Mouse (Mus musculus) liver, embryonic 11.5 days (tissue): ENCODE measurements around the gene Rnf20. TPM values are rescaled to one million over a fixed set of nuclear protein-coding genes. Genes with fewer than 3 reads are reported as not detected.
A peak's percentile ranks its signal among the peaks of the same experiment; 100 is the strongest.

Source experiments
- ATAC-seq: fragments of 200-750 bp; cut with Nextera tagmentation; replicated peaks from 2 replicates; pipeline ENCODE4 v1.8.0; 2017; ENCODE audit warnings: moderate number of reproducible peaks, mild to moderate bottlenecking, moderate TSS enrichment, moderate library complexity; ENCODE audit not compliant: low FRiP score
- DNase-seq: peaks from one replicate; pipeline ENCODE4 v3.0.0-alpha.2; 2017; ENCODE audit warnings: low spot score
- H3K27ac ChIP-seq: fragments of 300-500 bp; sonication (generic); 2 replicates; pipeline ENCODE4 v1.5.1; 2014; ENCODE audit warnings: mild to moderate bottlenecking, low read depth, low read length, control low read depth
- H3K27me3 ChIP-seq: fragments of 300-500 bp; sonication (generic); replicated peaks from 2 replicates; pipeline ENCODE4 v1.6.1; 2014; ENCODE audit warnings: low read length, mixed read lengths; ENCODE audit not compliant: control insufficient read depth, insufficient read depth
- H3K36me3 ChIP-seq: fragments of 300-500 bp; sonication (generic); 2 replicates; pipeline ENCODE4 v1.6.1; 2014; ENCODE audit warnings: mild to moderate bottlenecking, low read length, moderate library complexity, mixed read lengths; ENCODE audit not compliant: control insufficient read depth, insufficient read depth
- H3K4me1 ChIP-seq: fragments of 300-500 bp; sonication (generic); replicated peaks from 2 replicates; pipeline ENCODE4 v1.6.1; 2014; ENCODE audit warnings: low read length, mixed read lengths; ENCODE audit not compliant: control insufficient read depth, insufficient read depth
- H3K4me2 ChIP-seq: fragments of 300-500 bp; sonication (generic); 2 replicates; pipeline ENCODE4 v1.6.1; 2014; ENCODE audit warnings: mild to moderate bottlenecking, control low read depth, moderate library complexity
- H3K4me3 ChIP-seq: fragments of 300-500 bp; sonication (generic); 2 replicates; pipeline ENCODE4 v1.5.1; 2014; ENCODE audit warnings: low read depth, low read length, control low read depth
- H3K9ac ChIP-seq: fragments of 300-500 bp; sonication (generic); 2 replicates; pipeline ENCODE4 v1.6.1; 2014; ENCODE audit warnings: low read depth, low read length, control low read depth
- H3K9me3 ChIP-seq: fragments of 300-500 bp; sonication (generic); 2 replicates; pipeline ENCODE4 v1.6.1; 2016; ENCODE audit warnings: low read length, inconsistent platforms, mixed read lengths; ENCODE audit not compliant: control insufficient read depth
- WGBS: fragments of 180-500 bp; shearing (Covaris S2); extraction: QIAGEN DNeasy Blood & Tissue Kit; methylation state at CpG from one replicate; pipeline ENCODE4 v1.1.7; 2014; 5-methylcytosine and 5-hydroxymethylcytosine counted together
- polyA plus RNA-seq: library from polyadenylated mRNA; unstranded; fragments of >200 nt; fragmentation: Nextera tagmentation; extraction: Ambion mirVana; gene quantifications from 2 replicates; pipeline ENCODE4 v1.2.1, GENCODE M21; 2014

Rnf20 gene
- 39.0 and 43.1 TPM in 2 replicates for polyA plus RNA-seq

- peak within 1 kb of the TSS; percentile 83 for H3K4me3 ChIP-seq
- DNase-seq (peak; percentile 94), ATAC-seq (peak; percentile 94)
- peak within 1 kb of the TSS; percentile 66 for H3K27ac ChIP-seq
- peaks cover 5% of the 10 kb centered on the region; the same call in 1 of the 2 replicates for H3K4me1 ChIP-seq
- peaks cover 11% of the 10 kb centered on the region; the same call in 1 of the 2 replicates for H3K36me3 ChIP-seq
- peak within 1 kb of the TSS; percentile 79 for H3K9ac ChIP-seq
- WGBS, result 3% methylated on average over 37 of the region's 37 CpGs
- H3K27me3 ChIP-seq, result no peaks in the 10 kb centered on the region
- H3K9me3 ChIP-seq, result no peaks in the 10 kb centered on the region
- peak within 1 kb of the TSS; percentile 70 for H3K4me2 ChIP-seq
Observed at GRCm38 (mm10) chr4:49631319-49632138, at the start of gene Rnf20. Gene Rnf20 (plus strand): TSS chr4:49632006.

- WGBS, result 71% methylated on average over 14 of the region's 14 CpGs
- Histone ChIP-seq H3K9me3 (no peaks in the 10 kb centered on the region), H3K27ac (no peak overlapping the region), H3K4me1 (peaks cover 18% of the 10 kb centered on the region), H3K36me3 (no peaks in the 10 kb centered on the region), H3K4me3 (no peak overlapping the region), H3K9ac (no peak overlapping the region), H3K4me2 (no peak overlapping the region), H3K27me3 (no peaks in the 10 kb centered on the region; the same call in 1 of the 2 replicates)
- DNase-seq, result no peak
- no peak for ATAC-seq
Observed at GRCm38 (mm10) chr4:49583965-49584831, 47.6 kb upstream of the Rnf20 start.

GRCm38 (mm10) chr4:49585524-49586101 lies 46.2 kb upstream of the Rnf20 start:
- Histone ChIP-seq H3K4me2 (no peak overlapping the region), H3K27me3 (no peaks in the 10 kb centered on the region), H3K4me3 (no peak overlapping the region), H3K27ac (no peak overlapping the region), H3K9ac (no peak overlapping the region), H3K9me3 (no peaks in the 10 kb centered on the region), H3K36me3 (no peaks in the 10 kb centered on the region), H3K4me1 (peaks cover 6% of the 10 kb centered on the region)
- 82% methylated on average over 7 of the region's 7 CpGs for WGBS
- ATAC-seq (no peak), DNase-seq (no peak)

- Histone ChIP-seq H3K4me1 (peaks cover 2% of the 10 kb centered on the region; the same call in 1 of the 2 replicates), H3K27ac (no peak overlapping the region), H3K27me3 (no peaks in the 10 kb centered on the region), H3K9me3 (no peaks in the 10 kb centered on the region), H3K9ac (no peak overlapping the region), H3K4me3 (no peak overlapping the region), H3K36me3 (no peaks in the 10 kb centered on the region), H3K4me2 (no peak overlapping the region)
- ATAC-seq (no peak), DNase-seq (no peak)
- 90% methylated on average over 10 of the region's 10 CpGs for WGBS
Observed at GRCm38 (mm10) chr4:49586811-49587210, 45.0 kb upstream of the Rnf20 start.

- Histone ChIP-seq H3K27ac (no peak overlapping the region), H3K36me3 (no peaks in the 10 kb centered on the region), H3K4me2 (no peak overlapping the region), H3K9ac (no peak overlapping the region), H3K4me3 (no peak overlapping the region), H3K4me1 (0 out of 2 replicates have a peak, but pooled peaks cover 2% of the 10 kb centered on the region), H3K9me3 (no peaks in the 10 kb centered on the region), H3K27me3 (no peaks in the 10 kb centered on the region)
- no peak for ATAC-seq
- WGBS, result 66% methylated on average over 2 of the region's 2 CpGs
- DNase-seq, result no peak
Observed at GRCm38 (mm10) chr4:49590152-49590551, 41.7 kb upstream of the Rnf20 start.

- H3K4me3 ChIP-seq, result peak overlapping the region; percentile 79
- H3K4me2 ChIP-seq, result peak overlapping the region; percentile 72
- H3K27ac ChIP-seq, result peak overlapping the region; percentile 46; the same call in 1 of the 2 replicates
- H3K9me3 ChIP-seq, result no peaks in the 10 kb centered on the region
- peaks cover 6% of the 10 kb centered on the region; the same call in 1 of the 2 replicates for H3K4me1 ChIP-seq
- peak; percentile 59; the same call in 1 of the 2 replicates for ATAC-seq
- peak overlapping the region; percentile 67 for H3K9ac ChIP-seq
- H3K27me3 ChIP-seq, result no peaks in the 10 kb centered on the region
- whole genome bisulfite sequencing, result 1% methylated on average over 20 of the region's 20 CpGs
- H3K36me3 ChIP-seq, result no peaks in the 10 kb centered on the region
- DNase-seq, result peak; percentile 59
Observed at GRCm38 (mm10) chr4:49596846-49597182, 35.0 kb upstream of the Rnf20 start.

GRCm38 (mm10) chr4:49597183-49598100 lies 34.4 kb upstream of the Rnf20 start, which contains the start of gene Tmem246:
Gene Tmem246 (minus strand): TSS chr4:49597876.
- Histone ChIP-seq H3K9ac (peak within 1 kb of the TSS; percentile 67), H3K27ac (peak within 1 kb of the TSS; percentile 46; the same call in 1 of the 2 replicates), H3K4me2 (peak within 1 kb of the TSS; percentile 72), H3K9me3 (no peaks in the 10 kb centered on the region), H3K4me3 (peak within 1 kb of the TSS; percentile 79), H3K4me1 (peaks cover 4% of the 10 kb centered on the region; the same call in 1 of the 2 replicates), H3K36me3 (no peaks in the 10 kb centered on the region), H3K27me3 (no peaks in the 10 kb centered on the region)
- ATAC-seq (peak; percentile 91), DNase-seq (peak; percentile 79)
- WGBS, result under 1% methylated on average over 77 of the region's 77 CpGs
